Mouse (Mus musculus): ENCODE data around the gene Adam8.

Gene Adam8

GRCm38 (mm10) chr7:139992406-139992805 is at the start of gene Adam8:
Adam8 (minus strand) TSS chr7:139992562.
- no peak for DNase-seq (ENCODE audit: low spot score)

- no peak for DNase-seq (ENCODE audit: low spot score)
Measured at GRCm38 (mm10) chr7:140037171-140037555, 44.8 kb upstream of the Adam8 start.

GRCm38 (mm10) chr7:140036281-140037170 is 44.2 kb upstream of the Adam8 start, which contains the start of the genes Zfp511 and Tubgcp2:
Zfp511 (plus strand) TSS chr7:140036391.
Tubgcp2 (minus strand) TSS chr7:140036669.
- peak; percentile 95 for DNase-seq (ENCODE audit: low spot score)

- DNase-seq (ENCODE audit: low spot score), result no peak
Measured at GRCm38 (mm10) chr7:140035456-140035855, 43.1 kb upstream of the Adam8 start.

- DNase-seq (ENCODE audit: low spot score), result no peak
Measured at GRCm38 (mm10) chr7:140033386-140033785, 41.0 kb upstream of the Adam8 start.

- DNase-seq (ENCODE audit: low spot score), result no peak
Measured at GRCm38 (mm10) chr7:140032366-140032765, 40.0 kb upstream of the Adam8 start.

- no peak for DNase-seq (ENCODE audit: low spot score)
Measured at GRCm38 (mm10) chr7:140031771-140032170, 39.4 kb upstream of the Adam8 start.

GRCm38 (mm10) chr7:140011336-140011735 is 19.0 kb upstream of the Adam8 start:
- no peak for DNase-seq (ENCODE audit: low spot score)

GRCm38 (mm10) chr7:140007781-140008180 is 15.4 kb upstream of the Adam8 start:
- no peak for DNase-seq (ENCODE audit: low spot score)

- DNase-seq (ENCODE audit: low spot score), result no peak
Measured at GRCm38 (mm10) chr7:140006861-140007611, 14.7 kb upstream of the Adam8 start.

- DNase-seq (ENCODE audit: low spot score), result no peak
Measured at GRCm38 (mm10) chr7:140004666-140005065, 12.3 kb upstream of the Adam8 start.

GRCm38 (mm10) chr7:140001086-140001740 is 8.9 kb upstream of the Adam8 start:
- no peak for DNase-seq (ENCODE audit: low spot score)

GRCm38 (mm10) chr7:139998691-139999350 is 6.5 kb upstream of the Adam8 start:
- DNase-seq (ENCODE audit: low spot score), result no peak

- DNase-seq (ENCODE audit: low spot score), result peak; percentile 52
Measured at GRCm38 (mm10) chr7:139994676-139995075, 2.3 kb upstream of the Adam8 start.

GRCm38 (mm10) chr7:139994202-139994601 is 1.8 kb upstream of the Adam8 start:
- no peak for DNase-seq (ENCODE audit: low spot score)

GRCm38 (mm10) chr7:139993532-139993931 is 1.2 kb upstream of the Adam8 start:
- DNase-seq (ENCODE audit: low spot score), result no peak

- no peak for DNase-seq (ENCODE audit: low spot score)
Measured at GRCm38 (mm10) chr7:139990864-139991394, 1.4 kb downstream of the Adam8 start.

- no peak for DNase-seq (ENCODE audit: low spot score)
Measured at GRCm38 (mm10) chr7:139988272-139988671, 4.1 kb downstream of the Adam8 start.

GRCm38 (mm10) chr7:139984505-139984904 is 7.9 kb downstream of the Adam8 start:
- DNase-seq (ENCODE audit: low spot score), result no peak

- DNase-seq (ENCODE audit: low spot score), result no peak
Measured at GRCm38 (mm10) chr7:139982058-139982457, 10.3 kb downstream of the Adam8 start.

GRCm38 (mm10) chr7:139980778-139981177 is 11.6 kb downstream of the Adam8 start:
- DNase-seq (ENCODE audit: low spot score), result no peak
